Mouse (Mus musculus): Measurements from ENCODE around the gene Prkcg. TPM values are rescaled to one million over a fixed set of nuclear protein-coding genes. Genes with fewer than 3 reads are reported as not detected.
A peak's percentile ranks its signal among the peaks of the same experiment; 100 is the strongest.

Gene Prkcg
- polyA plus RNA-seq, 1 experiment from 2014 or later = 0.31 TPM

GRCm38 (mm10) chr7:3365547-3366279 lies 76.7 kb downstream of the Prkcg start:
- ATAC-seq (ENCODE audit: low FRiP score) = 0 out of 2 replicates have a peak, but pooled peaks have one; percentile 22
- no peak overlapping the region for H3K9ac ChIP-seq (ENCODE audit: low read length)

GRCm38 (mm10) chr7:3366705-3367516 lies 77.9 kb downstream of the Prkcg start:
- Histone ChIP-seq H3K36me3 (ENCODE audit: control insufficient read depth, insufficient read depth, low read length) (no peaks in the 10 kb centered on the region; the same call in 1 of the 2 replicates), H3K4me3 (ENCODE audit: low read depth, low read length) (no peak overlapping the region), H3K4me1 (ENCODE audit: control insufficient read depth, insufficient read depth, low read length) (peaks cover 7% of the 10 kb centered on the region; the same call in 1 of the 2 replicates), H3K9ac (ENCODE audit: low read length) (no peak overlapping the region), H3K9me3 (ENCODE audit: control insufficient read depth, low read length) (no peaks in the 10 kb centered on the region), H3K27me3 (ENCODE audit: control insufficient read depth, insufficient read depth, low read length) (peaks cover 18% of the 10 kb centered on the region), H3K4me2 (no peak overlapping the region), H3K27ac (ENCODE audit: low read depth, low read length) (no peak overlapping the region)
- DNase-seq (ENCODE audit: low spot score, missing footprints) (peak; percentile 84), ATAC-seq (ENCODE audit: low FRiP score) (peak; percentile 46; the same call in 1 of the 2 replicates)
- 8% methylated on average over 42 of the region's 42 CpGs for WGBS

More at GRCm38 (mm10) chr7:3365547-3366279, 76.7 kb downstream of the Prkcg start:
- Histone ChIP-seq H3K27ac (ENCODE audit: low read depth, low read length) (no peak overlapping the region), H3K9me3 (ENCODE audit: control insufficient read depth, low read length) (no peaks in the 10 kb centered on the region), H3K27me3 (ENCODE audit: control insufficient read depth, insufficient read depth, low read length) (peaks cover 18% of the 10 kb centered on the region), H3K4me3 (ENCODE audit: low read depth, low read length) (no peak overlapping the region), H3K4me1 (ENCODE audit: control insufficient read depth, insufficient read depth, low read length) (peaks cover 7% of the 10 kb centered on the region; the same call in 1 of the 2 replicates), H3K36me3 (ENCODE audit: control insufficient read depth, insufficient read depth, low read length) (no peaks in the 10 kb centered on the region; the same call in 1 of the 2 replicates), H3K4me2 (no peak overlapping the region)
- 43% methylated on average over 11 of the region's 11 CpGs for WGBS
- DNase-seq (ENCODE audit: low spot score, missing footprints) = peak; percentile 82

GRCm38 (mm10) chr7:3367569-3367968 lies 78.6 kb downstream of the Prkcg start:
- ATAC-seq (ENCODE audit: low FRiP score) (0 out of 2 replicates have a peak, but pooled peaks have one; percentile 47), DNase-seq (ENCODE audit: low spot score, missing footprints) (no peak)
- Histone ChIP-seq H3K4me2 (no peak overlapping the region), H3K9me3 (ENCODE audit: control insufficient read depth, low read length) (no peaks in the 10 kb centered on the region), H3K27ac (ENCODE audit: low read depth, low read length) (no peak overlapping the region), H3K27me3 (ENCODE audit: control insufficient read depth, insufficient read depth, low read length) (peaks cover 18% of the 10 kb centered on the region), H3K4me1 (ENCODE audit: control insufficient read depth, insufficient read depth, low read length) (peaks cover 7% of the 10 kb centered on the region; the same call in 1 of the 2 replicates), H3K9ac (ENCODE audit: low read length) (0 out of 2 replicates have a peak overlapping the region, but pooled peaks have one; percentile 9), H3K4me3 (ENCODE audit: low read depth, low read length) (no peak overlapping the region), H3K36me3 (ENCODE audit: control insufficient read depth, insufficient read depth, low read length) (no peaks in the 10 kb centered on the region; the same call in 1 of the 2 replicates)
- 9% methylated on average over 10 of the region's 11 CpGs for WGBS

GRCm38 (mm10) chr7:3368311-3368710 lies 79.3 kb downstream of the Prkcg start:
- ATAC-seq (ENCODE audit: low FRiP score) (peak; percentile 15; the same call in 1 of the 2 replicates), DNase-seq (ENCODE audit: low spot score, missing footprints) (peak; percentile 88)
- WGBS = 24% methylated on average over 12 of the region's 12 CpGs

GRCm38 (mm10) chr7:3369189-3369588 lies 80.2 kb downstream of the Prkcg start:
- H3K36me3 ChIP-seq (ENCODE audit: control insufficient read depth, insufficient read depth, low read length) = no peaks in the 10 kb centered on the region; the same call in 1 of the 2 replicates
- no peak overlapping the region for H3K9ac ChIP-seq (ENCODE audit: low read length)
- no peak overlapping the region for H3K4me3 ChIP-seq (ENCODE audit: low read depth, low read length)
- peaks cover 7% of the 10 kb centered on the region; the same call in 1 of the 2 replicates for H3K4me1 ChIP-seq (ENCODE audit: control insufficient read depth, insufficient read depth, low read length)
- WGBS = 78% methylated on average over 6 of the region's 6 CpGs
- H3K9me3 ChIP-seq (ENCODE audit: control insufficient read depth, low read length) = no peaks in the 10 kb centered on the region
- H3K4me2 ChIP-seq = no peak overlapping the region
- H3K27ac ChIP-seq (ENCODE audit: low read depth, low read length) = no peak overlapping the region
- peaks cover 18% of the 10 kb centered on the region for H3K27me3 ChIP-seq (ENCODE audit: control insufficient read depth, insufficient read depth, low read length)
- DNase-seq (ENCODE audit: low spot score, missing footprints) (peak; percentile 76), ATAC-seq (ENCODE audit: low FRiP score) (no peak)

More at GRCm38 (mm10) chr7:3368311-3368710, 79.3 kb downstream of the Prkcg start:
- H3K4me3 ChIP-seq (ENCODE audit: low read depth, low read length) = no peak overlapping the region
- H3K27me3 ChIP-seq (ENCODE audit: control insufficient read depth, insufficient read depth, low read length) = peaks cover 18% of the 10 kb centered on the region
- no peaks in the 10 kb centered on the region for H3K9me3 ChIP-seq (ENCODE audit: control insufficient read depth, low read length)
- H3K4me2 ChIP-seq = no peak overlapping the region
- H3K9ac ChIP-seq (ENCODE audit: low read length) = no peak overlapping the region
- H3K27ac ChIP-seq (ENCODE audit: low read depth, low read length) = no peak overlapping the region
- no peaks in the 10 kb centered on the region; the same call in 1 of the 2 replicates for H3K36me3 ChIP-seq (ENCODE audit: control insufficient read depth, insufficient read depth, low read length)
- H3K4me1 ChIP-seq (ENCODE audit: control insufficient read depth, insufficient read depth, low read length) = peaks cover 7% of the 10 kb centered on the region; the same call in 1 of the 2 replicates

- Histone ChIP-seq H3K4me1 (ENCODE audit: control insufficient read depth, insufficient read depth, low read length) (peaks cover 7% of the 10 kb centered on the region; the same call in 1 of the 2 replicates), H3K9ac (ENCODE audit: low read length) (no peak overlapping the region), H3K27ac (ENCODE audit: low read depth, low read length) (no peak overlapping the region), H3K4me3 (ENCODE audit: low read depth, low read length) (no peak overlapping the region), H3K9me3 (ENCODE audit: control insufficient read depth, low read length) (no peaks in the 10 kb centered on the region), H3K27me3 (ENCODE audit: control insufficient read depth, insufficient read depth, low read length) (peaks cover 17% of the 10 kb centered on the region), H3K4me2 (no peak overlapping the region), H3K36me3 (ENCODE audit: control insufficient read depth, insufficient read depth, low read length) (no peaks in the 10 kb centered on the region)
- ATAC-seq (ENCODE audit: low FRiP score) (no peak), DNase-seq (ENCODE audit: low spot score, missing footprints) (peak; percentile 4)
- 61% methylated on average over 4 of the region's 4 CpGs for WGBS
Measured at GRCm38 (mm10) chr7:3370407-3370806, 81.4 kb downstream of the Prkcg start.

- no peak for DNase-seq (ENCODE audit: low spot score, missing footprints)
- no peak overlapping the region for H3K4me2 ChIP-seq
- peaks cover 4% of the 10 kb centered on the region; the same call in 1 of the 2 replicates for H3K4me1 ChIP-seq (ENCODE audit: control insufficient read depth, insufficient read depth, low read length)
- H3K36me3 ChIP-seq (ENCODE audit: control insufficient read depth, insufficient read depth, low read length) = no peaks in the 10 kb centered on the region
- H3K9ac ChIP-seq (ENCODE audit: low read length) = no peak overlapping the region
- WGBS = 55% methylated on average over 2 of the region's 2 CpGs
- H3K27ac ChIP-seq (ENCODE audit: low read depth, low read length) = no peak overlapping the region
- no peak for ATAC-seq (ENCODE audit: low FRiP score)
- no peak overlapping the region for H3K4me3 ChIP-seq (ENCODE audit: low read depth, low read length)
- no peaks in the 10 kb centered on the region; the same call in 1 of the 2 replicates for H3K27me3 ChIP-seq (ENCODE audit: control insufficient read depth, insufficient read depth, low read length)
- no peaks in the 10 kb centered on the region for H3K9me3 ChIP-seq (ENCODE audit: control insufficient read depth, low read length)
Measured at GRCm38 (mm10) chr7:3372376-3372775, 83.4 kb downstream of the Prkcg start.

- 90% methylated on average over 8 of the region's 8 CpGs for WGBS
Measured at GRCm38 (mm10) chr7:3373754-3374153, 84.8 kb downstream of the Prkcg start.

More at GRCm38 (mm10) chr7:3373754-3374153, 84.8 kb downstream of the Prkcg start:
- H3K4me3 ChIP-seq (ENCODE audit: low read depth, low read length) = no peak overlapping the region
- H3K4me2 ChIP-seq = no peak overlapping the region
- no peak overlapping the region for H3K9ac ChIP-seq (ENCODE audit: low read length)
- no peak overlapping the region for H3K27ac ChIP-seq (ENCODE audit: low read depth, low read length)
- H3K9me3 ChIP-seq (ENCODE audit: control insufficient read depth, low read length) = no peaks in the 10 kb centered on the region
- ATAC-seq (ENCODE audit: low FRiP score) (no peak), DNase-seq (ENCODE audit: low spot score, missing footprints) (no peak)
- H3K27me3 ChIP-seq (ENCODE audit: control insufficient read depth, insufficient read depth, low read length) = no peaks in the 10 kb centered on the region
- H3K36me3 ChIP-seq (ENCODE audit: control insufficient read depth, insufficient read depth, low read length) = no peaks in the 10 kb centered on the region
- no peaks in the 10 kb centered on the region for H3K4me1 ChIP-seq (ENCODE audit: control insufficient read depth, insufficient read depth, low read length)

Measured in midbrain, embryonic 11.5 days (tissue).